Mouse (Mus musculus) gastrocnemius, adult 2 months (tissue): ENCODE results near the gene H2-DMa. TPM values are rescaled to one million over a fixed set of nuclear protein-coding genes. Genes with fewer than 3 reads are reported as not detected.

Experiments
- DNase-seq: peaks from one replicate; pipeline ENCODE4 v3.0.0; 2022
- H3K27ac ChIP-seq: fragments of 200-600 bp; 2 replicates; pipeline ENCODE4 v1.8.1; 2022; ENCODE audit warnings: mild to moderate bottlenecking
- H3K4me3 ChIP-seq: fragments of 200-600 bp; 2 replicates; pipeline ENCODE4 v1.8.1; 2022; ENCODE audit warnings: mild to moderate bottlenecking, moderate library complexity
- CTCF ChIP-seq: fragments of 200-600 bp; IDR thresholded peaks from 2 replicates; pipeline ENCODE4 v1.8.1; 2022; ENCODE audit warnings: antibody characterized with exemption, mild to moderate bottlenecking, moderate library complexity
- intact Hi-C: fragments of 180-260 bp; cut with DNase I; formaldehyde crosslinking; loops from one replicate; pipeline ENCODE4 v1.15.1; 2025
- long read RNA-seq, 2 experiments: library from polyadenylated mRNA; stranded (forward); transcript quantifications; one replicate each; pipeline ENCODE4 v2.0.0; 2021
- total RNA-seq, 2 experiments: library from RNA; stranded (reverse); gene quantifications; 2 replicates each; pipeline ENCODE4 v1.2.3; 2021

The H2-DMa gene
- 1 to 10 TPM; 3.0 to 3.1 TPM for total RNA-seq
- long read RNA-seq, experiment 1, partial matches to known transcripts, result 0 of 2 reads
- long read RNA-seq, experiment 1, other reads (novel, unspliced or antisense), result 0 of 2 reads
- long read RNA-seq, experiment 2, partial matches to known transcripts, result 0 of 3 reads
- long read RNA-seq, experiment 2, other reads (novel, unspliced or antisense), result 2 of 3 reads

- no peak for TF ChIP-seq CTCF
- peak; percentile 99 for DNase-seq
- H3K4me3 ChIP-seq, result peak within 1 kb of the TSS; percentile 81
- H3K27ac ChIP-seq, result peak within 1 kb of the TSS; percentile 99
- intact Hi-C loops, result loop anchor here (5.0 kb wide), 1 partner anchor 87 kb away; the partner anchor contains the start of genes Rxrb and Slc39a7
These were observed at the start of gene H2-DMa for GRCm38 (mm10) chr17:34119249-34120179. H2-DMa (plus strand) TSS chr17:34119541.

GRCm38 (mm10) chr17:34072091-34072490 is 47.2 kb upstream of the H2-DMa start:
- Histone ChIP-seq H3K4me3 (no peak overlapping the region), H3K27ac (no peak overlapping the region)
- intact Hi-C loops, result no loop called here
- no peak for DNase-seq
- TF ChIP-seq CTCF, result no peak

GRCm38 (mm10) chr17:34075271-34075670 is 44.1 kb upstream of the H2-DMa start:
- intact Hi-C loops, result no loop called here
- H3K27ac ChIP-seq, result no peak overlapping the region
- peak; percentile 71 for DNase-seq
- TF ChIP-seq CTCF, result peak; percentile 81
- H3K4me3 ChIP-seq, result no peak overlapping the region

GRCm38 (mm10) chr17:34077549-34077948 is 41.8 kb upstream of the H2-DMa start:
- H3K4me3 ChIP-seq, result peak overlapping the region; percentile 51
- peak; percentile 64 for DNase-seq
- TF ChIP-seq CTCF, result peak; percentile 79
- intact Hi-C loops, result loop anchor here (1.0 kb wide), 1 partner anchor 92 kb away; no protein-coding TSS in a partner anchor
- H3K27ac ChIP-seq, result no peak overlapping the region

GRCm38 (mm10) chr17:34078148-34078547 is 41.2 kb upstream of the H2-DMa start:
- TF ChIP-seq CTCF, result no peak
- intact Hi-C loops, result no loop called here
- no peak for DNase-seq
- H3K27ac ChIP-seq, result no peak overlapping the region
- peak overlapping the region; percentile 51 for H3K4me3 ChIP-seq

- H3K27ac ChIP-seq, result no peak overlapping the region
- DNase-seq, result no peak
- no peak overlapping the region for H3K4me3 ChIP-seq
- no peak for TF ChIP-seq CTCF
- intact Hi-C loops, result no loop called here
These were observed 40.3 kb upstream of the H2-DMa start for GRCm38 (mm10) chr17:34079002-34079401.

- intact Hi-C loops, result no loop called here
- no peak for TF ChIP-seq CTCF
These were observed 39.7 kb upstream of the H2-DMa start for GRCm38 (mm10) chr17:34079621-34080020.

GRCm38 (mm10) chr17:34083104-34083503 is 36.2 kb upstream of the H2-DMa start:
- no peak for TF ChIP-seq CTCF
- Histone ChIP-seq H3K4me3 (no peak overlapping the region), H3K27ac (no peak overlapping the region)
- intact Hi-C loops, result no loop called here
- DNase-seq, result no peak

More at GRCm38 (mm10) chr17:34079621-34080020, 39.7 kb upstream of the H2-DMa start:
- DNase-seq, result no peak
- Histone ChIP-seq H3K27ac (no peak overlapping the region), H3K4me3 (no peak overlapping the region)

GRCm38 (mm10) chr17:34087386-34087785 is 32.0 kb upstream of the H2-DMa start:
- intact Hi-C loops, result no loop called here
- no peak for TF ChIP-seq CTCF
- no peak overlapping the region for H3K4me3 ChIP-seq
- DNase-seq, result no peak
- no peak overlapping the region for H3K27ac ChIP-seq

- Histone ChIP-seq H3K27ac (no peak overlapping the region), H3K4me3 (no peak overlapping the region)
- intact Hi-C loops, result no loop called here
- TF ChIP-seq CTCF, result no peak
- no peak for DNase-seq
These were observed 31.2 kb upstream of the H2-DMa start for GRCm38 (mm10) chr17:34088124-34088523.

GRCm38 (mm10) chr17:34090923-34091322 is 28.4 kb upstream of the H2-DMa start:
- Histone ChIP-seq H3K27ac (no peak overlapping the region), H3K4me3 (no peak overlapping the region)
- intact Hi-C loops, result no loop called here
- peak; percentile 42; the same call in 1 of the 2 replicates for TF ChIP-seq CTCF
- DNase-seq, result no peak

GRCm38 (mm10) chr17:34092197-34092875 is 27.0 kb upstream of the H2-DMa start, which contains the start of gene H2-Oa:
H2-Oa (plus strand) TSS chr17:34092340.
- DNase-seq, result no peak
- Histone ChIP-seq H3K4me3 (no peak within 1 kb of the TSS), H3K27ac (no peak within 1 kb of the TSS)
- TF ChIP-seq CTCF, result no peak
- intact Hi-C loops, result no loop called here
